Comparison of ENCODE assay signal across 23 mouse cellular contexts in the genomic region with DNA sequence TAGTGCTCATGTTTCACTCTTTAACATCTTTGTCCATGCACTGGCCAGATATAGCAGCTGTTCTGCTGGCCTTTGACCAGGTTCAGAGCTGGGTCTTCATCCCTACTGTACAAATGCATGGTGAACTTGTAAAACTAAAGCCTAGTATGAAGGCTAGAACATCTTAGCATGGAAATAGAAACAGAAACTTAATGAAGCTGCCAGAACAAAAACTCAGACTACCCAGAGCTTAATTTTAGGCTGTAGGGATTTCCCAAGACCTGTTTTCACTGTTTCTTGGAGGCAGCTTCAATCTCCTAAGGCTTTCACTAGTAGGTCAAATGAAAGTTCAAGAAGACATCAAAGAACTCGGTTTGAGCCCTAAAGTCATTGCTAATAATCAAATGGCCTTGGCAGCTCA.
"Had no signal": no experiment of that assay in that cellular context is flagged by ENCODE, and none has a peak within 500 bp of the region (broad histone marks: within the 10 kb centered on the region; RNA-seq: fewer than 3 reads in every experiment).

No protein-coding gene starts in this region.

- H3K36me3 ChIP-seq: limb, embryonic 10.5 days; limb, embryonic 13.5 days; liver, embryonic 12.5 days; liver, embryonic 15.5 days; lung, embryonic 15.5 days; midbrain, embryonic 10.5 days; midbrain, embryonic 13.5 days; neural tube, embryonic 13.5 days; stomach, embryonic 15.5 days had no signal

- H3K4me2 ChIP-seq: limb, embryonic 13.5 days; liver, embryonic 12.5 days; liver, embryonic 15.5 days; lung, embryonic 15.5 days; midbrain, embryonic 13.5 days; neural tube, embryonic 13.5 days; stomach, embryonic 15.5 days had no signal

- DNase-seq: kidney, adult 9 months; kidney, postnatal 14 days; kidney, postnatal 4 days; liver; lung, adult 18-20 months; lung, postnatal 10 days; lung, postnatal 36 days; retina, postnatal 1 day; right cerebral cortex, postnatal 25 days; spleen, adult 18-20 months; thymus, adult 18-20 months had no signal

- H3K9ac ChIP-seq: limb, embryonic 13.5 days; liver, embryonic 12.5 days; liver, embryonic 15.5 days; lung, embryonic 15.5 days; midbrain, embryonic 13.5 days; neural tube, embryonic 13.5 days; stomach, embryonic 15.5 days had no signal

- H3K9me3 ChIP-seq: limb, embryonic 10.5 days; limb, embryonic 13.5 days; liver, embryonic 12.5 days; liver, embryonic 15.5 days; lung, embryonic 15.5 days; megakaryocyte, embryonic 14.5 days; midbrain, embryonic 10.5 days; midbrain, embryonic 13.5 days; neural tube, embryonic 13.5 days; stomach, embryonic 15.5 days had no signal

- H3K4me3 ChIP-seq: limb, embryonic 10.5 days; limb, embryonic 13.5 days; liver, embryonic 12.5 days; liver, embryonic 15.5 days; lung, embryonic 15.5 days; megakaryocyte, embryonic 14.5 days; midbrain, embryonic 10.5 days; midbrain, embryonic 13.5 days; myocyte; neural tube, embryonic 13.5 days; stomach, embryonic 15.5 days had no signal

- H3K4me1 ChIP-seq: limb, embryonic 10.5 days; limb, embryonic 13.5 days; liver, embryonic 12.5 days; liver, embryonic 15.5 days; lung, embryonic 15.5 days; megakaryocyte, embryonic 14.5 days; midbrain, embryonic 10.5 days; midbrain, embryonic 13.5 days; neural tube, embryonic 13.5 days; stomach, embryonic 15.5 days had no signal

- ATAC-seq: liver, embryonic 12.5 days; midbrain, embryonic 13.5 days; midbrain, embryonic 16.5 days had no signal

- H3K27ac ChIP-seq: limb, embryonic 10.5 days; limb, embryonic 13.5 days; liver, embryonic 12.5 days; liver, embryonic 15.5 days; lung, embryonic 15.5 days; midbrain, embryonic 10.5 days; midbrain, embryonic 13.5 days; neural tube, embryonic 13.5 days; stomach, embryonic 15.5 days had no signal

- H3K27me3 ChIP-seq: limb, embryonic 13.5 days; liver, embryonic 12.5 days; liver, embryonic 15.5 days; lung, embryonic 15.5 days; midbrain, embryonic 13.5 days; neural tube, embryonic 13.5 days; stomach, embryonic 15.5 days had no signal
